Mouse (Mus musculus): Measurements from ENCODE around the gene Wdr72.

The Wdr72 gene

DNA sequence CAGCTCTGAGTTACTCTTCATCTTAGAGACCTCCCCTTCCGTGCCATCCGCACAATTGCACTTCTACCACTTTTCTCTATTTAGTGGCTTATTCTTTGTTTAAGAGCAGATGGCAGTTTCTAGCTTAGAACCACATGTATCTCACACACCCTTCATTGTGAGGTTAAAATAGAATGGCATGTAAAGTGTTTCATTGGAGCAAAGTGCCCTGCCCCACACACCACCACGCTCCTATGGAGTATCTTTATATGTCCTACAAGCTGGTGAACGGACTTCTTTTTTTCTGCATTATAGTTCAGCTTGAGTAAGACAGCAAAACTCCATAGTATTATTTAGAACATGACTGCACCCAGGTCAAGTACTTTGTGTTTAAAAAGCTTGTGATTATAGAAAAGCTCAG is 137.9 kb downstream of the Wdr72 start:
- no peak for DNase-seq

DNA sequence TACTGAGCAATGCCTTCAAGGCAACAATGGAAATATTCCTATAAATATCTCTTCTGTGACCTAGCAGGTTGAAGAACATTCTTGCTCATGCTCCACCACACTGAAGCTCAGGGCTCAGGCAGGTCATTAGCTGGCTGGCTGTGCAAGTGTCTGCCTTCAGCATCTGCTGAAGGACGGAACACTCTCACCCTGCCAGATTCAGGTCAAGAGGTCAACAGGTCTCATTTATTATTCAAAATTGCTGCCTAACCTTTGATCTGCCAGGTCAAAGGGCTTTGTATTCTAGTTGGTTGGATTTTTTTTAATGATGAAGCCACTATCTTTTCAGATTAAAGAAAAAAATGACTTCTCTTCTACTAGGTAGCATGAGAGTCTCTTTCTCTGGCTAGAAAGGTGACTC is 139.3 kb downstream of the Wdr72 start:
- no peak for DNase-seq

DNA sequence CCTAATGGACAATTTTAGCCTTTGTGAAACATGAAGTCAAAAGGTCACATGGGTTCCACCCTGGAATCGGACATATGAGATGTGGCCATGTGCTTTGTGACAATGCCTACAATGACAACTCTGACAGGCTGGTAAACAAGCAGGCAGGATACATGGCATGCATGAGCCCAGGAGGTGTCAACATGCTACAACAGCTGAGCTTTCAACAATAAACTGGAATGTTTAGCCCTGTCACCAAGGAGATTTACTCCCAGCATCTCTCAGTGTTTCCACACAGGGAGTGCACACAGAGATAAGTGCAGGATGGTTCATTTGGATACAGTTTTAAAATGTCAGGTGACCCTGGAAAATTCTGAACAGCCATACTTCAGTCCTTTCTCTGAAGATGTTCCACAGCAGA is 140.4 kb downstream of the Wdr72 start:
- no peak for DNase-seq

DNA sequence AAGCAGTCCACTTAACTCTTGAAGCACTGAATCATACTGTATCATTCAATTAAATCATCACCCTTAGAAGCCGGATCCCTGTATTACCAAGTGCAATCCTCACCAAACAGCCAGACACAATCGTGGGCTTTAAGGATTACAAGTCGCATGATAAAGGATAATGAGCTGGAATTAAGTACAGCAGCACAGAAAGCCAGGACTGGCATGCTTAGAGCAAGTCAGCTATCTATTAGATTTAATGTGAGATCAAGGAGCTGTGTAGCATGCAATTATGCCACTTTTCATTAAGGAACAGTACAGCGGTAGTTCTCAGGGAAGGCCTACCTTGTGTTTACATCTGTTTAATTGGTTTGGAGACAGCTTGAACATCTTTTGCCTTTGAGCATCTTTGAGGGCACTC is 148.2 kb downstream of the Wdr72 start:
- no peak for DNase-seq

DNA sequence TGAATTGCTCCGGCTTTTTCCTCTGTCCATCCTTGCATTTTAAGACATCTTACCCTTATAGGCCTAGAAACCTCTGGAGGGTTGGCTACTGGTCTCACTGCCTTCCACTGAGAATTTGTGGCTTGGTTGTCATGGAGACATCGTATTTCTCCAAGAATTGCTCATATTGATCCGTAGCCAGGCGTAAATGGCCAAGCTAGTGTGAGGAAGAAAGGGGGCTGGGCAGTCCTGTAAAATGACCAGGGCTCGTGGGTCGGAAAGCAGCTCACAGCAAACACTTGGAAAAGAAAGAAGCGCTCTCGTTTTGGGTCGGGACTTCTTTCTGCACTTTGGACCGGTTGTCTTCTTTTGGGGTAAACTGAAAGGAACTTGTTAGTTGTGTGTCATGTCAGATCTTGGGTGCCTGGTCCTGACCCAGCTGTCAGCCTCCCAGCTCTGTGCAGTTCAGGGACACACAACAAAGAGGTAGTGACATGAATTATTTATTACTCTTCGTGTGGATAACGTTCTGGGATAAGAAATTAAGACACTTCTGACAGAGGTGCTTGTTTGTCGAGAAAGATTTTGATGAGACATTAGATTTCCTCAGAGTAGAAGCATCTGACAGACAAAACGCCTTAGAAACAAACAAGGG is 167.7 kb downstream of the Wdr72 start:
- no peak for DNase-seq

DNA sequence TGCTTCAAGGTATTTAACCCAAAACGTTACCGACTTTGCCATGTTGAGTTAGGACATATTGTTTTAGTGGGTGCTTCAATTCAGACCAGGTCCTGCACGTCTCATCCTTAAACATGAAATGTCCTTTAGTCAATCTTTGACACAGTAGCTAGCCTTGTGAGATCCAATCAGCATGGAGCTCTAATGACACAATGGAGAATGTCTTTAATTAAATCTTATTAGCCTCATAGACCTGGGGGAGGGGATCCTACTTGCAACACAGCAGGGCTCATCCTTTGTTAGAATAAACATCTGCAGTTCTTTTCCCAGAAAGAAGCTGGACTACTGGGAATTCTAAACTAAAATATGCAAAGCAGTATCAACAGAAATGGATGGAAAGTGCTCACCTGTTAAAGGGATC is 171.9 kb downstream of the Wdr72 start:
- DNase-seq: no peak

DNA sequence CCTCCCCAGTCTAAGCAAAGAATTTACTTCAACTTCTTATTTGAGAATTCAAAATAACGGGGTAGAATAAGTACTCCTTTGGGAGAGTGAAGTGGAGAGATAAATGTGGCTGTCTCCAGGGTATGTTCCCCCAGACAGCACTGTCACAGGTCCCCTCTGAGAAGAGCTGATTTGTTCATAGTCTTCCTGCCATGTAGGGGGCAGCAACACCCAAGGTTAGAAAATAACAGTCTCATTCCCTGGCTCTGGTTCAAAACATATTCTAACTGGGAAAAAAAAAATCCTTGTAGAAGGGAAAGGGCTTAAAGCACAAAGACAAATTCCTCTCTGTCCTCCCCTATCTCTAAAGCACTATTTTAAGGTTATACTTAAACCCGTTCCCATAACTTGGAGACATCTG is 176.1 kb downstream of the Wdr72 start:
- peak in 1 of 2 experiments; percentile 25 for DNase-seq

DNA sequence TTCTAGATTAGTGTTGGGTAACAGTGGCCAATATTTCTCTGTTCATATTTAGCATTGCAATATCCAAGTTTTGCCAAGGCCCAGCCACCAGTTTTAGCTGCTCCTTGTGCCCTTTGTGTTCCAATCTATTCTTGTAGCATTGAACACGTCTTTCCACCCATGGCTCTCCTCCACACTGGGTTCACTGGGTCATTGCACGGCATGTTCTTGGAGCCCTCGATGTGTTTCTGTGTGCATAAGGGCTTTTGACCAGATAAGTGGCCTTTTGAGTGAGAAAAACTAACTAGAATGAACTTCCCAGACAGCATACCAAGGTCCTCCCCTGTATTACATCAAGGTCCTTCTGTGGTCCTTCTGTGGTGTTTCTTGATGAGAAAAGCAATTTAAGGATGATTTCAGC is 184.3 kb downstream of the Wdr72 start:
- DNase-seq: no peak

DNA sequence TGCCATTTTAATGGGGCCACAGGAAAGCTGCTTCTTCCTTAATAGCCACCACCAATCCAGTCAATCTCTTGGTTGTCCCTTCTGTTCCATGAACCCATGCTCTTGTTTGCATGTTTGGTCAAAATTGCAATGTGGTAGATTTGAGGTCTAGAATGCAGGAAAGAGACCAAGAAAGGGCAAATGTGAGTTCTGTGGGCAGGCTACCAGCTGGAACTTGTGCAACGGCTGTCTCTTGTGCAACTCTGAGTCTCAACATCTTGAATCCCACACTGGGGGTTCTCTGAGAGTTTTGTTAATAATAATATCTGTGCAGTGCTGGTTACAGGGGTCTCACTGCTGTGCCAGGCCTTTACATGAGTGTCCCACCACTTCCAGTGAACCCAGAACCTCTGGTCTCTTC is 208.6 kb downstream of the Wdr72 start:
- peak in 1 of 2 experiments; percentile 5 for DNase-seq

DNA sequence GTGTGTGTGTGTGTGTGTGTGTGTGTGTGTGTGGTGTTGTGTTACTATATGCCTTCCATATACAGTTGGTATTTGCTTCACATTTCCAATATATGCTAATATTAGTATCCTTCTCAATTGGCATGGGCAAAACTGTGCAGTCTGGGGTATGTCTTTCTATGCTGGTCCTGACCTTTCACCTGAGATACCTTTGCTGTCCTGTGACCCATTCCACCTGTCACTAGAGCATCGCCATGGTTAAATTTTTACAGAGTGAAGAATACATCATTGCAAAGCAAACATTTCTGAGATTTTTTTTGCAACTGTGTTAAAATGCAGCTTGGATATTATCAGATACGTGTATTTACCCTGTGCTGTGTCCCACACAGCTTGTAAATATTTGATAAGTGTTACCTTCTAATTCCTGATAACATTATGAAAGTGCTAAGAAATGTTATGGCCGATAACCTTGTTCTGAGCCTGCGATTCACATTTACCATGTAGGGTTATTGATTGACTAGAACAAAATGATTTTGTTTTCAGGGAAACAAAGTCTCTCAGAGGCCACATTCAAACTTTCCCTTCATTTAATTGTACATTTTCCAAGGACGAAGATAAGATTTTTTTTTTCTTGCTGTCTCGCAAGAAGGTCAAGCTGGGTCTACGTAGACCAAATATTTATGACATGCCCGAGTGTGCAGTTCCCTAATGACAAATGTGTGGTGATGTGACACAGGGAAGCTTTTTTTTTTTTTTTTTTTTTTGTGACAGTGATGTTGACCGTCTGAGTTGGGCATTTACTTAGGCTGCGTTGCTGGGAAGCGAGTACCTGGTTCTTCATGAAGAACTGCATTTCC is 214.2 kb downstream of the Wdr72 start:
- DNase-seq: no peak

DNA sequence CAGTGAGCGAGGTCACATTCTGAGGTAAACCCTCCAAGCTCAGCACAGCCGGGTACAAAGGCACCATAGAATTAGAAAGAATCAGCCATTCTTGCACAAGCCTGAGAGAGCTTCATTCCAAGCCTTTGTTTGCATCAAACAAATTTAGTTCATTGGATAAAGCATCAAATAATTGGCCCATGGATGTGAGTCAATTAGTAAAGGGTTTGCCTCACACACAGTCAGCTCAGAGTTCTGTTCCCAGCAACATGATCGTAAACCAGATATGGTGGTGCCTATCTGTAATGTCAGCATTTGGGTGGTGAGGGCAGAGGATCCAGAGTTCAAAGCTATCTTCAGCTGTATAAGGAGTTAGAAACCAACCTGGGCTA is 214.8 kb downstream of the Wdr72 start:
- DNase-seq: no peak

DNA sequence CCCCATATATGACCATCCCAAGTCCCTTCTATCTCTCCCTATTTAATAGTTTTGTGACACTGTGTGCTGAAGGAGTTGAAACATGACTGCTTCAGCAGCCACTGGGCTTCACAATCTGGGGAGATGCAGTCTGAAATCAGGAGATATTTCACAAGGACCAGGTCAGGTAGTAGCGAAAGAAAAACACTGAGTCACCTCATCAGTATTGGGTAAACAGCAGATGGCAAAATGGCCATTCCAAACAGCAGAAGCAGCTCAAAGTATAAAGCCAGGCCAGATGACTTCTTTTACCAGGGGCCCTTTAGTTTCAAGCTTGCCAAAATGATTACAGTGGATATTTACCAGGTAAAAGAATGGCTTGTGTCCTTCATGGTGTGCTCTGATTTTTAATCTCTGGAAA is 215.8 kb downstream of the Wdr72 start:
- no peak for DNase-seq

DNA sequence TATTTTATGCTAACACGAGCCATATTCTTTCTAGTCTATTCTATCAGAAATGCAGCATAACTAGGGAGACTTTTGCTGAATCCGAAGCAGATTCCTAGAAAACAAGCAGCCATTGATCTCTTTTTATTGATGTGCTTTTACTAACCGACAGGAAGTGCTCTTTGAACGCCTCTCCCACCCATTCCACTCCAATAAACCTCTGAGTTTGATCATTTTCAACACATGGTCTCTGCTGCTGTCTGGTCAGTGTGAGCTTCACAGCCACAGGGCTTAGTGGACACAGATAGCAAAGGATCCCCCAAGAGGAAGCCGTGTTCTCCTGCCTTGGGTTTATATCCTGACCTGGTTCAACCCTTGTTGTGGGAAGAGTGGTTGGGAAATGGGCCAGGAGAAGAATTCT is 218.7 kb downstream of the Wdr72 start:
- no peak for DNase-seq

DNA sequence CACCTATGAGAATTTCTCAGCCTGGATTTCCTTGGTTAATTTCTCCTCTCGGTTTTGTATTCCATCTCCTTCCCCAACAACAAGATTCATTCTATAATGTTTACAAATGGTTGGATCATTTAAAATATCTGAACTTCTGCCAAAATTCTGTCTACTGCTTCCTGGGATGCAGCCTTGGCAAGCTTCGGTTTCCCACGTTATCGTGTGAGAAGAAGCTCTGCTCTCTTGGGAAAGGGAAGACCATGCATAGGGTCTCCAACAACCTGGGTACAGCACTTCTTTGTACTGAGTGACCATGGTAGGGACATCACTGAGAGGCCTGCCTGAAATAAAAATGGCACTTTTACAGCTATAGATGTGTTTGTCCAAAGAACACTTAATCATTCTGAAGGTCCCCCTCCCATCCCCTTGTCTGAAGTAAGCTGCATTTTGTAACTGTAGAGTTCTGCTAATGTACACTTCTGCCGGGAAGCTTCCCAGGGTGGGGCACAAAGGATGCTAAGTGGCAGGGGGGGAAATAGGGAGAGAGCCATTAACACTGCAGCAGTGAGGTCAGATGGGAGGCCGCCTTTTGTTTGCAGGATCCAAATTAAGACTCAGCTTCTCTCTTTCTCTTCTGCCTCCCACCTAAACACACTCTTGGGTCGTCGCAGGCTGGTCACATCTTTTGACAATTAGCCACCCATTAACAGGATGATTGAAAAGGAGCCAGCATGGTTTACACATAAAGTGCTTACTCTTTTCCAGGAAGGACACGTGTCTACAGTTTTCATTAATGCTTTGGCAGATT is 220.7 kb downstream of the Wdr72 start:
- peak in 1 of 2 experiments; percentile 4 for DNase-seq

DNA sequence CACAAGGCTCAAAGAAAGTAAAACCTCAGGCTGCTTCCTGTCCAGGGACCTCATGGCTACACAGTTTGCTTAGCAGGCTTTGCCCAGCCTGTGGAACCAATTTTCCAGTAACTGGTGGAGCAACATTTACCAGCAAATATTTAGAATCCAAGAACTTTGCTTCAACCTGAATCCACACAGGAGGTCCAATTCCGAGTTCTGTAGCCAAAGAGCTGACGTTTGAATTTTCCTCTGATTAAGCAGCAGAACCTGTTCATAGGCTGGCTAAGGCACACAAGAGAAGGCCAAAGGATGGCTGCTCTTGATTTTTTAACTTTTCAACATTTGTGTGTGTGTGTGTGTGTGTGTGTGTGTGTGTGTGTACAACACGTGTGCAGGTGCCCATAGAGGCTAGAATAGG is 222.2 kb downstream of the Wdr72 start:
- DNase-seq: no peak

Measured in kidney, postnatal 36 days (tissue).